Mouse (Mus musculus) liver, postnatal 0 days (tissue): ENCODE measurements at regions not wholly inside any gene's neighbourhood (a gene's known extent, or its start where the extent isn't known, plus 50 kb on each side); places are given as distances from the start of the nearest gene placed in this dataset.

Source experiments
- CTCF ChIP-seq: sonication (generic); IDR thresholded peaks from 2 replicates; pipeline ENCODE4 v1.5.1; 2016; ENCODE audit warnings: antibody characterized with exemption, low read depth
- EP300 ChIP-seq: IDR thresholded peaks from 2 replicates; pipeline ENCODE4 v1.6.1; 2016; ENCODE audit warnings: antibody characterized with exemption, low read depth, mild to moderate bottlenecking

DNA sequence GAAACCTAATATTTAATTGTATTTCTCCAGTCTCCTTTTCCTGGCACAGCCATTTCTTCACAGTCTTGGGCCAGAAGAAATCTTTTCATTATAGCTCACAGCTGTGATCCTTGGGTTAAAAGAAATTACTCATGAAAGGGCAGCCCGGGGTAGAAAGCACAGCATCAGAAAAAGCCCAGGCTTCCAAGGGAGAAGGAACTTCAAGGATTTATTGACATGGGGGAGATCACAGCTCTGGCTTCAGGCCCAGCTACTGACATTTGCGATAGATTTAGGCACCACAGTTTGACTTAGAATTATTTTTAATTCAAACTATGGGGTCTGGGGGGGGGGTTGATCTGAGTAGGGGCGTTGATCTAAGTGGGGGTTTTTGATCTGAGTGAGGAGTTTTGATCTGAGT, 291.3 kb downstream of the Gm9195 start:
- TF ChIP-seq CTCF (no peak), EP300 (no peak)
